ENCODE assay signal across 18 mouse cellular contexts in the genomic region with DNA sequence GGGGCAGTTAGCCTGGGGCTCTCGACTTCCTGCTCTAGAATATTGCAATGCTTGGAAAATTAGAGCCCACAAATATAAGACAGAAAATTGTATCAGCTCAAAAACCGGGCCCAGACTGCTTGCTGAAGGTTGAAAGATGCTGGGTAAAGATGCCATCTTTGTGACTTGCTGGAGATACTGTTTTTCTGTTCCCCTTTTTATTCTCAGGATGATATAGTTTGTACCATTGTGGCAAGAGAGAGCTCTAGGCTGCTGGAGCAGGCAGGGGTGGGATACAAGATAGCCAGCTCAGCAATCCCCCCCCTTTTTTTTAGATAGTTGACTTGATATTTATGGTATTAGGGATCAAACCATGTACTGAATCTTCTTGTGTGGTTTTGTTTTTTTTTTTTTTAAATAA. TPM values are rescaled to one million over a fixed set of nuclear protein-coding genes. Genes with fewer than 3 reads are reported as not detected.
DNase-seq lines count a peak whose midpoint lies in the region; TF ChIP-seq lines count a peak whose summit lies in the region.
"Had no signal": no experiment of that assay in that cellular context is flagged by ENCODE, and none has a peak within 500 bp of the region (broad histone marks: within the 10 kb centered on the region; RNA-seq: fewer than 3 reads in every experiment).

No protein-coding gene starts in this region.

- peak; percentile 49 for DNase-seq in A20 (ENCODE audit: low read depth, low spot score)
- peak; percentile 41 for DNase-seq in CH12.LX (ENCODE audit: extremely low read depth)
- DNase-seq in thymus, postnatal 14 days: no peak
- DNase-seq in thymus, postnatal 25 days: no peak
- DNase-seq: adrenal gland, adult 2 months; adrenal gland, adult 8-10 months; adrenal gland, postnatal 10 days; adrenal gland, postnatal 14 days; adrenal gland, postnatal 25 days; adrenal gland, postnatal 36 days; B cell, adult 2 months; cerebellum, adult 11 months; cerebellum, adult 11-12 months; cerebellum, adult 18-20 months; cerebellum, adult 2 months; cerebellum, adult 8-10 months had no signal

- peaks cover 15 to 69% of the 10 kb centered on the region in 2 experiments; a peak in 3 of 4 replicates for H3K4me1 ChIP-seq in CH12.LX (ENCODE audit: control insufficient read depth in 1 of 2, insufficient read depth in 2 of 2)

- dilution Hi-C loops in CH12.LX (cut with MboI; ENCODE audit: extremely low pct_ligation_motif_present, extremely low pct_unique_long_range_greater_than_20kb, low sequenced_read_pairs): no loop called here

- peak; percentile 93 for TF ChIP-seq EP300 in CH12.LX (IDR thresholded peaks at IDR 0.05; ENCODE audit: low read length)

- no peak overlapping the region for H3K27ac ChIP-seq in CH12.LX (ENCODE audit: insufficient read depth, low read depth)

- H3K4me2 ChIP-seq in CH12.LX (ENCODE audit: insufficient read depth, low read depth, poor library complexity, severe bottlenecking): no peak overlapping the region

- H3K4me3 ChIP-seq in CH12.LX (replicated peaks in 1 of 3; ENCODE audit: low read depth in 2 of 3, low read length in 2 of 3, poor library complexity in 1 of 3): no peak overlapping the region

- TF ChIP-seq CTCF in CH12.LX (conservative IDR thresholded peaks at IDR 0.05 in 1 of 2, IDR thresholded peaks at IDR 0.05 in 1 of 2; ENCODE audit: low read depth in 2 of 2, low read length in 2 of 2): no peak

- H3K27me3 ChIP-seq in CH12.LX (replicated peaks): no peaks in the 10 kb centered on the region
- H3K27me3 ChIP-seq: Patski had no signal

- H3K9ac ChIP-seq in CH12.LX (ENCODE audit: insufficient read depth, low read depth): no peak overlapping the region

- H3K9me3 ChIP-seq in CH12.LX (replicated peaks; ENCODE audit: low read length): no peaks in the 10 kb centered on the region
- H3K9me3 ChIP-seq: G1E had no signal

- in situ Hi-C loops in CH12.LX (cut with MboI; ENCODE audit: low pct_ligation_motif_present, low pct_unique_long_range_greater_than_20kb, low sequenced_read_pairs): no loop called here

- TF ChIP-seq RAD21 in CH12.LX (IDR thresholded peaks at IDR 0.05; ENCODE audit: low read depth, low read length): no peak

- H3K79me2 ChIP-seq in CH12.LX (replicated peaks; ENCODE audit: control insufficient read depth, extremely low read depth, insufficient read depth, poor library complexity, severe bottlenecking): no peaks in the 10 kb centered on the region

- no peak for TF ChIP-seq POLR2A in CH12.LX (IDR thresholded peaks at IDR 0.05; ENCODE audit: low read depth, low read length)

- H3K36me3 ChIP-seq in CH12.LX (replicated peaks in 1 of 2; ENCODE audit: control insufficient read depth in 1 of 2, insufficient read depth in 1 of 2, low read length in 1 of 2): peaks cover 16 to 33% of the 10 kb centered on the region in 2 experiments

TF ChIP-seq in CH12.LX, 34 proteins besides CTCF, POLR2A, EP300 and RAD21:
- TF ChIP-seq MAFK (IDR thresholded peaks at IDR 0.05; ENCODE audit: insufficient replicate concordance, low read length) (peak; percentile 49; the same call in 1 of the 2 replicates), JUN (IDR thresholded peaks at IDR 0.05; ENCODE audit: insufficient read depth, low read depth, low read length) (peak; percentile 78), PAX5 (IDR thresholded peaks at IDR 0.05; ENCODE audit: low read length) (no peak), MYC (IDR thresholded peaks at IDR 0.05; ENCODE audit: low read depth, low read length) (peak; percentile 25; the same call in 1 of the 2 replicates), ETS1 (conservative IDR thresholded peaks at IDR 0.05; ENCODE audit: low read depth, low read length) (0 out of 2 replicates have a peak, but pooled peaks have one; percentile 15), IRF4 (IDR thresholded peaks at IDR 0.05; ENCODE audit: low read depth, low read length) (peak; percentile 93), JUND (conservative IDR thresholded peaks at IDR 0.05; ENCODE audit: low read depth, low read length) (0 out of 2 replicates have a peak, but pooled peaks have one; percentile 52), E2F4 (IDR thresholded peaks at IDR 0.05; ENCODE audit: insufficient replicate concordance, low read depth, low read length) (no peak), NELFE (IDR thresholded peaks at IDR 0.05; ENCODE audit: low read depth, low read length) (no peak), ELF1 (IDR thresholded peaks at IDR 0.05; ENCODE audit: low read depth, low read length) (0 out of 2 replicates have a peak, but pooled peaks have one; percentile 13)

RNA-seq across cellular contexts. Expression of a gene that starts 9.6 kb away (rescaled TPM):
- total RNA-seq in CH12.LX (2012; rRNA removed) (3.7 and 4.3 TPM in 2 replicates), CH12.LX (2014; rRNA removed) (2.8 and 3.3 TPM in 2 replicates)
- polyA plus RNA-seq in CH12.LX (2012; ENCODE audit: insufficient read length, low read depth): 2.6 and 2.8 TPM in 2 replicates

RNA-seq across cellular contexts. Expression of a gene that starts 17.3 kb away (rescaled TPM):
- total RNA-seq in CH12.LX (2012; rRNA removed) (26.4 and 26.7 TPM in 2 replicates), CH12.LX (2014; rRNA removed) (19.3 and 20.1 TPM in 2 replicates)
- 31.6 and 34.4 TPM in 2 replicates for polyA plus RNA-seq in CH12.LX (2012; ENCODE audit: insufficient read length, low read depth)

Comparison
In these comparisons a context has a peak if more than half of its experiments do, and no peak if none do; other contexts are left out.
1. DNase-seq: peak in A20 (single experiment) and CH12.LX (single experiment); none in thymus, postnatal 14 days (single experiment) and thymus, postnatal 25 days (single experiment).